ENCODE assay signal across 8 mouse cellular contexts in genomic region chr13:109776116-109776515, GRCm38 (mm10).
DNase-seq lines count a peak whose midpoint lies in the region; TF ChIP-seq lines count a peak whose summit lies in the region.

No protein-coding gene starts in this region.

- peaks cover 2% of the 10 kb centered on the region; the same call in 1 of the 2 replicates for H3K4me1 ChIP-seq in cortical plate, adult 2 months (ENCODE audit: control insufficient read depth, insufficient read depth, low read length)
- peaks cover 30% of the 10 kb centered on the region for H3K4me1 ChIP-seq in megakaryocyte, embryonic 14.5 days

- DNase-seq in ZHBTc4 (ENCODE audit: low read depth, low spot score): peak; percentile 96
- DNase-seq in gastrocnemius, adult 8-10 months (ENCODE audit: low spot score in 2 of 2): peak; percentile 82 to 84
- DNase-seq in hindlimb bud, embryonic 11.5 days (ENCODE audit: extremely low spot score, low read depth, low spot score): peak; percentile 97
- peak; percentile 75 to 77 for DNase-seq in left cerebral cortex, adult 8-10 months (ENCODE audit: low spot score in 2 of 2)
- DNase-seq in right cerebral cortex, postnatal 10 days (ENCODE audit: low spot score in 2 of 2): peak; percentile 89 to 92
- peak; percentile 91 for DNase-seq in urinary bladder, postnatal 25 days (ENCODE audit: low spot score)

- H3K27ac ChIP-seq in cortical plate, adult 2 months (ENCODE audit: insufficient read depth, low read length): no peak overlapping the region

- TF ChIP-seq POLR2A in cortical plate, adult 2 months (IDR thresholded peaks at IDR 0.05; ENCODE audit: extremely low read depth, insufficient read depth, low read length): no peak

- no peaks in the 10 kb centered on the region for H3K27me3 ChIP-seq in megakaryocyte, embryonic 14.5 days (replicated peaks)

- peaks cover 13% of the 10 kb centered on the region for H3K36me3 ChIP-seq in megakaryocyte, embryonic 14.5 days (replicated peaks; ENCODE audit: low read length)

- no peak overlapping the region for H3K4me3 ChIP-seq in cortical plate, adult 2 months (ENCODE audit: insufficient read depth, low read length)
- peak overlapping the region; percentile 91 for H3K4me3 ChIP-seq in megakaryocyte, embryonic 14.5 days (replicated peaks)

- no peaks in the 10 kb centered on the region for H3K9me3 ChIP-seq in megakaryocyte, embryonic 14.5 days

- peak; percentile 97 for TF ChIP-seq CTCF in cortical plate, adult 2 months (IDR thresholded peaks at IDR 0.05; ENCODE audit: extremely low read depth, insufficient read depth, low read length)
